Mouse (Mus musculus) CD4-positive, CD25-positive, alpha-beta regulatory T cell, adult 4 months (primary cell): ENCODE measurements around the gene Rnf144b. TPM values are rescaled to one million over a fixed set of nuclear protein-coding genes. Genes with fewer than 3 reads are reported as not detected.
A peak's percentile ranks its signal among the peaks of the same experiment; 100 is the strongest.

Experiments used
- ATAC-seq: one replicate; pipeline ENCODE4 v1.8.0; 2017
- polyA plus RNA-seq, 2 experiments: library from polyadenylated mRNA; unstranded; fragments of 100-300 nt; shearing (Covaris generic); gene quantifications; one replicate each; pipeline ENCODE4 v1.2.1; 2017

Gene Rnf144b
- polyA plus RNA-seq, 2 experiments from 2014 or later: 0.08 TPM; not detected in 1

GRCm38 (mm10) chr13:47224648-47225323, 102.3 kb downstream of the Rnf144b start:
- no peak for ATAC-seq

GRCm38 (mm10) chr13:47225324-47225697, 102.9 kb downstream of the Rnf144b start:
- ATAC-seq: no peak

- ATAC-seq: no peak
Measured at GRCm38 (mm10) chr13:47225802-47226201, 103.3 kb downstream of the Rnf144b start.

- no peak for ATAC-seq
Measured at GRCm38 (mm10) chr13:47226521-47226920, 104.1 kb downstream of the Rnf144b start.

GRCm38 (mm10) chr13:47228201-47228600, 105.7 kb downstream of the Rnf144b start:
- ATAC-seq: no peak

- ATAC-seq: no peak
Measured at GRCm38 (mm10) chr13:47228626-47229190, 106.3 kb downstream of the Rnf144b start.

- no peak for ATAC-seq
Measured at GRCm38 (mm10) chr13:47232163-47232562, 109.7 kb downstream of the Rnf144b start.

- ATAC-seq: no peak
Measured at GRCm38 (mm10) chr13:47237376-47237775, 114.9 kb downstream of the Rnf144b start.

GRCm38 (mm10) chr13:47238131-47238530, 115.7 kb downstream of the Rnf144b start:
- no peak for ATAC-seq

- ATAC-seq: no peak
Measured at GRCm38 (mm10) chr13:47243569-47243968, 121.1 kb downstream of the Rnf144b start.

GRCm38 (mm10) chr13:47244771-47245170, 122.3 kb downstream of the Rnf144b start:
- no peak for ATAC-seq

GRCm38 (mm10) chr13:47246459-47246858, 124.0 kb downstream of the Rnf144b start:
- ATAC-seq: no peak

- no peak for ATAC-seq
Measured at GRCm38 (mm10) chr13:47247156-47247800, 124.8 kb downstream of the Rnf144b start.

GRCm38 (mm10) chr13:47248289-47249010, 126.0 kb downstream of the Rnf144b start:
- ATAC-seq: no peak

- ATAC-seq: no peak
Measured at GRCm38 (mm10) chr13:47250615-47251014, 128.2 kb downstream of the Rnf144b start.

- ATAC-seq: no peak
Measured at GRCm38 (mm10) chr13:47251114-47251764, 128.8 kb downstream of the Rnf144b start.

- no peak for ATAC-seq
Measured at GRCm38 (mm10) chr13:47253711-47254110, 131.3 kb downstream of the Rnf144b start.

- ATAC-seq: no peak
Measured at GRCm38 (mm10) chr13:47259297-47259696, 136.8 kb downstream of the Rnf144b start.

GRCm38 (mm10) chr13:47261961-47262360, 139.5 kb downstream of the Rnf144b start:
- ATAC-seq: no peak

GRCm38 (mm10) chr13:47264382-47264781, 141.9 kb downstream of the Rnf144b start:
- ATAC-seq: no peak

GRCm38 (mm10) chr13:47266411-47266810, 144.0 kb downstream of the Rnf144b start:
- no peak for ATAC-seq

GRCm38 (mm10) chr13:47268227-47268626, 145.8 kb downstream of the Rnf144b start:
- ATAC-seq: no peak

GRCm38 (mm10) chr13:47272928-47273327, 150.5 kb downstream of the Rnf144b start:
- ATAC-seq: peak; percentile 65
